Comparison of ENCODE assay signal across 13 mouse cellular contexts in the genomic region with DNA sequence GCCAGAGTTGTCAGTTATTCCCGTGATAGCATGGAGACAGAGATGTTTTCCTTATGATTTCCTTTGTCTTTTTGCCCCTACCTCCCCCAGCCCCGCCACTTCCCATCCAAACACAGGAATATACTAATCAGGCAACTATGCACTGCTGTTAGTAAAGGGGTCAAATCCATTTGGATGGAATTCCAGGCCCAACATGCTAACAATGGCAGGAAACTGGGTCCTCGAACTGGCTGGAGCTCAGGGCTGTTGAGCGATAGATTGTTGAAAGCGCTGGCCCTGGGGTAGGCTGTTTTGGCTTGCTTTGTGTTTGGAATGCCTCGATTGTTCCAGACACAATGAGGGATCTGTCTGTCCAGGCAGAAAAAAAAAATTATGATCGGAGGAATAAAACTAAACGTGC.
DNase-seq lines count a peak whose midpoint lies in the region; ATAC-seq and TF ChIP-seq lines count a peak whose summit lies in the region.
"Had no signal": no experiment of that assay in that cellular context is flagged by ENCODE, and none has a peak within 500 bp of the region (broad histone marks: within the 10 kb centered on the region; RNA-seq: fewer than 3 reads in every experiment).

No protein-coding gene starts in this region.

- WGBS in kidney, adult 2 months: 73% methylated on average over 8 of the region's 8 CpGs
- 81% methylated on average over 8 of the region's 8 CpGs for WGBS in kidney, embryonic 14.5 days
- WGBS in liver, embryonic 12.5 days (ENCODE audit: insufficient replicate concordance): 53% methylated on average over 8 of the region's 8 CpGs

- TF ChIP-seq CTCF in kidney, adult 2 months (conservative IDR thresholded peaks at IDR 0.05; ENCODE audit: insufficient read depth, insufficient read length, low read depth, low read length): no peak

- intact Hi-C loops in heart, postnatal 14 days (cut with DNase I): loop anchor here (5.0 kb wide), 1 partner anchor 41 kb away; no protein-coding TSS in a partner anchor

- no peak overlapping the region for H3K4me3 ChIP-seq in kidney, adult 2 months (ENCODE audit: insufficient read depth, low read depth, low read length)
- H3K4me3 ChIP-seq in kidney, embryonic 14.5 days (ENCODE audit: low read length): no peak overlapping the region
- H3K4me3 ChIP-seq in liver, embryonic 12.5 days: no peak overlapping the region
- H3K4me3 ChIP-seq: liver, embryonic 15.5 days had no signal

- no peak for ATAC-seq in kidney, embryonic 14.5 days (ENCODE audit: low FRiP score, low TSS enrichment)
- ATAC-seq in granulocyte monocyte progenitor cell, adult 5-6 weeks (replicated peaks; ENCODE audit: poor library complexity, severe bottlenecking): no peak
- no peak for ATAC-seq in liver, embryonic 12.5 days
- ATAC-seq: inflammation-experienced regulatory T-cells, adult 6 months; Patski had no signal

- H3K4me2 ChIP-seq in kidney, embryonic 14.5 days (replicated peaks; ENCODE audit: low read depth, low read length): no peak overlapping the region
- H3K4me2 ChIP-seq in liver, embryonic 12.5 days: no peak overlapping the region
- H3K4me2 ChIP-seq: liver, embryonic 15.5 days had no signal

- H3K9me3 ChIP-seq in kidney, embryonic 14.5 days (ENCODE audit: control insufficient read depth, low read length): no peaks in the 10 kb centered on the region
- no peaks in the 10 kb centered on the region for H3K9me3 ChIP-seq in liver, embryonic 12.5 days (replicated peaks)
- H3K9me3 ChIP-seq: liver, embryonic 15.5 days had no signal

- H3K36me3 ChIP-seq in kidney, adult 2 months (ENCODE audit: control insufficient read depth, insufficient read depth, low read length): no peaks in the 10 kb centered on the region
- H3K36me3 ChIP-seq in kidney, embryonic 14.5 days (ENCODE audit: control insufficient read depth, insufficient read depth, low read length): no peaks in the 10 kb centered on the region
- H3K36me3 ChIP-seq in liver, embryonic 12.5 days: no peaks in the 10 kb centered on the region
- H3K36me3 ChIP-seq: liver, embryonic 15.5 days had no signal

- H3K4me1 ChIP-seq in kidney, adult 2 months (ENCODE audit: control insufficient read depth, insufficient read depth, low read length): no peaks in the 10 kb centered on the region
- peaks cover 4% of the 10 kb centered on the region; the same call in 1 of the 2 replicates for H3K4me1 ChIP-seq in kidney, embryonic 14.5 days (ENCODE audit: control insufficient read depth, insufficient read depth, low read length)
- no peaks in the 10 kb centered on the region for H3K4me1 ChIP-seq in liver, embryonic 12.5 days
- H3K4me1 ChIP-seq: liver, embryonic 15.5 days had no signal

- H3K27me3 ChIP-seq in kidney, adult 2 months (replicated peaks; ENCODE audit: control insufficient read depth, insufficient read depth, low read length): no peaks in the 10 kb centered on the region
- no peaks in the 10 kb centered on the region for H3K27me3 ChIP-seq in kidney, embryonic 14.5 days (ENCODE audit: control insufficient read depth, insufficient read depth, low read length)
- H3K27me3 ChIP-seq in liver, embryonic 12.5 days (replicated peaks): no peaks in the 10 kb centered on the region
- H3K27me3 ChIP-seq: liver, embryonic 15.5 days; Patski had no signal

- no peak for TF ChIP-seq POLR2A in kidney, adult 2 months (IDR thresholded peaks at IDR 0.05; ENCODE audit: low read depth, low read length)

- peak; percentile 50 for DNase-seq in kidney, adult 2 months
- peak; percentile 40 to 70 for DNase-seq in heart, adult 18-20 months
- DNase-seq in heart, postnatal 14 days: peak; percentile 37 to 42
- peak; percentile 76 for DNase-seq in lung, postnatal 25 days (ENCODE audit: low spot score)
- DNase-seq in right cerebral cortex, postnatal 36 days (ENCODE audit: low spot score in 2 of 2): no peak
- DNase-seq: adrenal gland, adult 8-10 months; cerebellum, adult 2 months had no signal

- H3K27ac ChIP-seq in kidney, adult 2 months (ENCODE audit: insufficient read depth, low read depth, low read length): 0 out of 2 replicates have a peak overlapping the region, but pooled peaks have one; percentile 26
- H3K27ac ChIP-seq in kidney, embryonic 14.5 days (ENCODE audit: low read depth, low read length): no peak overlapping the region
- no peak overlapping the region for H3K27ac ChIP-seq in liver, embryonic 12.5 days
- H3K27ac ChIP-seq: liver, embryonic 15.5 days had no signal

- no peak overlapping the region for H3K9ac ChIP-seq in kidney, embryonic 14.5 days (ENCODE audit: low read depth, low read length)
- no peak overlapping the region for H3K9ac ChIP-seq in liver, embryonic 12.5 days
- H3K9ac ChIP-seq: liver, embryonic 15.5 days had no signal

Comparison
In these comparisons a context has a peak if more than half of its experiments do, and no peak if none do; other contexts are left out.
1. DNase-seq: peak in kidney, adult 2 months (single experiment), heart, adult 18-20 months (2 of 2), heart, postnatal 14 days (2 of 2) and lung, postnatal 25 days (single experiment); none in right cerebral cortex, postnatal 36 days (0 of 2).